Mouse (Mus musculus) myocyte (in vitro differentiated cells): ENCODE data around the gene Akap12.

Source experiments
- E2F4 ChIP-seq: IDR thresholded peaks from one replicate; pipeline ENCODE4 v1.6.1; 2011; ENCODE audit warnings: mild to moderate bottlenecking, control low read depth, moderate library complexity; ENCODE audit not compliant: insufficient read depth
- MAX ChIP-seq: IDR thresholded peaks from one replicate; pipeline ENCODE4 v1.6.1; 2011; ENCODE audit warnings: low read depth, mild to moderate bottlenecking, control low read depth
- MYOD1 ChIP-seq, 3 experiments: IDR thresholded peaks; one replicate each; pipeline ENCODE4 v1.6.1; 2011; ENCODE audit warnings: control low read depth in 2 of 3, low read depth in 2 of 3, mild to moderate bottlenecking in 2 of 3, moderate library complexity in 1 of 3; ENCODE audit not compliant: insufficient read length in 2 of 3, control insufficient read depth in 1 of 3
- MYOG ChIP-seq, 3 experiments: IDR thresholded peaks; one replicate each; pipeline ENCODE4 v1.6.1; 2011; ENCODE audit warnings: control low read depth in 2 of 3, low read depth in 2 of 3, mild to moderate bottlenecking in 2 of 3; ENCODE audit not compliant: insufficient read length in 2 of 3, control insufficient read depth in 1 of 3, insufficient read depth in 1 of 3
- POLR2A ChIP-seq: IDR thresholded peaks from one replicate; pipeline ENCODE4 v1.6.1; 2011; ENCODE audit warnings: low read depth, mild to moderate bottlenecking, control low read depth, moderate library complexity; ENCODE audit not compliant: insufficient read length
- POLR2AphosphoS2 ChIP-seq: IDR thresholded peaks from one replicate; pipeline ENCODE4 v1.6.1; 2011; ENCODE audit warnings: low read depth, control low read depth; ENCODE audit not compliant: insufficient read length
- REST ChIP-seq: IDR thresholded peaks from one replicate; pipeline ENCODE4 v1.6.1; 2011; ENCODE audit warnings: mild to moderate bottlenecking, control low read depth, moderate library complexity; ENCODE audit not compliant: insufficient read depth, insufficient read length
- SRF ChIP-seq: IDR thresholded peaks from one replicate; pipeline ENCODE4 v1.6.1; 2011; ENCODE audit warnings: low read depth; ENCODE audit not compliant: control insufficient read depth, insufficient read length
- USF1 ChIP-seq: IDR thresholded peaks from one replicate; pipeline ENCODE4 v1.6.1; 2011; ENCODE audit warnings: low read depth, mild to moderate bottlenecking, control low read depth, moderate library complexity

- TF ChIP-seq POLR2A (no peak), USF1 (no peak), MYOG (IDR thresholded peaks at IDR 0.05; ENCODE audit: control insufficient read depth in 1 of 3, insufficient read depth in 1 of 3, insufficient read length in 2 of 3, low read depth in 2 of 3) (no peak), MAX (no peak), MYOD1 (IDR thresholded peaks at IDR 0.05; ENCODE audit: control insufficient read depth in 1 of 3, insufficient read length in 2 of 3, low read depth in 2 of 3) (no peak), E2F4 (no peak), POLR2AphosphoS2 (no peak), SRF (no peak), REST (no peak)
These were observed 124.9 kb downstream of the Akap12 start for GRCm38 (mm10) chr10:4391076-4391475.
